Mouse (Mus musculus) MEL-GATA-1-ER (cell line): ENCODE data around the gene Pbdc1.
A peak's percentile ranks its signal among the peaks of the same experiment; 100 is the strongest.
"Not testable (repeated sequence)": the region's sequence is repeated elsewhere in the genome, so short reads cannot be mapped to it uniquely, and the experiment has no call there.

Experiments
- DNase-seq: peaks from one replicate; pipeline ENCODE4 v3.0.0-alpha.2; 2012; ENCODE audit warnings: low read depth; ENCODE audit errors: extremely low read depth

Gene Pbdc1

GRCm38 (mm10) chrX:105079615-105080092 is at the start of gene Pbdc1:
Gene Pbdc1 (plus strand): TSS chrX:105079756.
- peak; percentile 93 for DNase-seq

- peak; percentile 5 for DNase-seq
Measured at GRCm38 (mm10) chrX:105037666-105038065, 41.9 kb upstream of the Pbdc1 start.

DNA sequence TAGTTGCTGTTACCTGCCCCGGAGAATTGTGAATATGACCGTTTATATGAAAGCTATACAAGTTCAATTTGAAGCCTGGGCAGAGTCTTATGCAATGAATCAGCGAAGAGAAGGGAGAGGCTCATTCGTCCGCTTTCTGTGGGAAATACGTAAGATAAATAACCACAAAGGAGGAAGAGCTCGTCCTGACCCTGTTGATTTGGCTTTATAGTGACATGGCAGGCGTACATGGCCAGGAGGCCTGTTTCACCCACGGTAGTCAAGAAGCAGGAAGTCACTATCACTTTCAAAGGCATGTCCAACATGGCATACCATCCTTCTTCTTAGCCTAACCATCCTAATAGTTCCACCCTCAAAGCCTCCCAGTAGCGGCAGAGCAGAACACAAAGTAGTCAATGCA is 15.3 kb upstream of the Pbdc1 start:
- peak; percentile 70 for DNase-seq

- DNase-seq = peak; percentile 94
Measured at GRCm38 (mm10) chrX:105064801-105065200, 14.8 kb upstream of the Pbdc1 start.

DNA sequence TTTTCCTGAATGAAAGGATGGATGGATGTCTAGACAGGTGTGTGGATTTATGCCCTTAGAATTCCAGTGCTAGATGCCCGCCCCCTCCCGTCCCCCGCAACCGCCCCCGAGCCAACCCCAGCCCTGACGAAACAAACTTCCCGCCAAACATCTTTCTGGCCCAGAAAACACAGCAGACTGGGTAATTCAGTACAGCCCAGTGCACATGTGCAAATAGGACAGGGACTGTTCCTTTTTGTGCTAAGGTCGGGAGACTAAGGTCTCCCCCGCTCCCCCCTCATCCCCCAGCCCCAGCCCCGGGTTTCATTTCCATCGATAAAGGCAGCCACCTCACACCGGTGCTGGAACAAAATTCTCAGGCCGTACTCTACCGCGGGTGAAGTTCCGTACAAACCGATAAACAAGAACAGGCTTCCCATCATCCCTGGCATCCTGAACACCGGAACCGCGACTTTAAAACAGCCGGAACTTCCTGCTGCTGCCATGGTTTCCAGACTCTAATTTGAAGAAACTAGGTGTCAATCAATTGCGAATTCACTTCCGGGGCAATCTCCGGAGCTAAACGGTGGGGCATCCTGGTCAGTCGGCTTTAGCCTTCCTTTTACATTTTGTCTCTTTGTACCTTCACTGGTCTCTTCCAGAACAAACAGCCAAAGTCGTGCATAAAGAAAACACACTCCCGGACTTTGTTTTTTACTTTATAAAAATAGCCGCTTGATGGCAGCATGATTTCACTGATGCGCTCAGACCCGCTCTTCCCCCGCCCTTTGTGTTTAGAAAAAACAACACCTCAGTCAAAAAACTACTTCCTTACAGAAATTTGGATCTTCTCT is 9.7 kb upstream of the Pbdc1 start:
- DNase-seq = peak; percentile 94

DNA sequence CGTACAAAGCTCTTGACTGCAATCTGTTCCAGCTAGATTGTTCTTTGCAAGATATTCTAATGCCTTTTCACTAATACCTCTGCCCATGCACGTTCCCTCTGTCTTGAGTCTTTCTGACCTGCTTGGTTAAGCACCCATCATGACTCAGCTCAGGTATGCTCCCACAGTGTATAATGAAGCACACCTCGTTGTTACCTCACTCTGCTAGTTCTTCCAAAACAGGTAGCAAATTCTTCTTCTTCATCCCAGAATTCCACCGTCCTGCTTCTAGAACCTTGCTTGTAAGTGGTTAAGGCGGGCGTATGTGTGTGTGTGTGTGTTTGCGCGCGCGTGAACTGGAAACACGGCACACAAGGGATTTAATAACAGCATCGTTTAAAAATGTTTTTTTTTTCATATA is 405 bp upstream of the Pbdc1 start:
- peak; percentile 25 for DNase-seq

DNA sequence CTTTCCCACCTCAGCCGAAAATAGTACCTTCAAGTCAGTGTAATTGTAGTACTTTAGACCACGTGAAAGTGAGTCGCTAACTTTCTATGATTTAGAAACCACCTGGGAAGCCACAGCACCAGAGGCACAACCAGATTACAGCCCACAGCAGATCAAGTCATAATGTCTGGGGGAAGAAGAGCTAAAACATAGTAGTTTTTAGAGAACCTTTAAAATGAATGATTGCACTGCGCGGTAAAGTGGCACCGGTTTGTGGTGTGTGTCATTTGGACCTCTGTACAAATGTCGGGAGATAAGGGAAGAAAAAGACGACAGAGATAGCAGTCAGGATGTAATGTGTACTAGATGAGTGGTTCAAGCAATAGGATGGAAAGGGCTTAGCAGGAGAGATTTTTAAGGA is 540 bp downstream of the Pbdc1 start:
- DNase-seq = no peak

GRCm38 (mm10) chrX:105083013-105083412 is 3.5 kb downstream of the Pbdc1 start:
- peak; percentile 65 for DNase-seq

DNA sequence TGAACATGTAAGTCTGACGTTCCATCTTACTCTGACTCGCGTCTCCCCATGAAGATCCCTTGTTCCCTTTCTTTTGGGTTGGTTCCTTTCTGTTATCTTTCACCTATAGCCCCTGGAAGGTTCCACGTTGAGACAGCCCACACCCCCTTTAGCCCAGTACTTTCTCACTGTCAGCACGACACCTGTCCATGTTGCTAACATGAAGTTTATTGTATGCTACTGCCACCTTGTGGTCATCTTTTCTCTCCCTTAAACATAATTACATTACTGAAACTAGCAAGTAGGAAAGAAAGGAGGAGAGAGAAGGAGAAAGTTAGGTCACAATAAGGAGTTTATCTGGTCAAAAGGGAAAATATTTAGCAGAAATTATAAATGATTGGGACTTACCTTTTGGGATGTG is 24.6 kb downstream of the Pbdc1 start:
- DNase-seq = peak; percentile 32

GRCm38 (mm10) chrX:105114994-105115393 is 35.4 kb downstream of the Pbdc1 start:
- DNase-seq = no peak

DNA sequence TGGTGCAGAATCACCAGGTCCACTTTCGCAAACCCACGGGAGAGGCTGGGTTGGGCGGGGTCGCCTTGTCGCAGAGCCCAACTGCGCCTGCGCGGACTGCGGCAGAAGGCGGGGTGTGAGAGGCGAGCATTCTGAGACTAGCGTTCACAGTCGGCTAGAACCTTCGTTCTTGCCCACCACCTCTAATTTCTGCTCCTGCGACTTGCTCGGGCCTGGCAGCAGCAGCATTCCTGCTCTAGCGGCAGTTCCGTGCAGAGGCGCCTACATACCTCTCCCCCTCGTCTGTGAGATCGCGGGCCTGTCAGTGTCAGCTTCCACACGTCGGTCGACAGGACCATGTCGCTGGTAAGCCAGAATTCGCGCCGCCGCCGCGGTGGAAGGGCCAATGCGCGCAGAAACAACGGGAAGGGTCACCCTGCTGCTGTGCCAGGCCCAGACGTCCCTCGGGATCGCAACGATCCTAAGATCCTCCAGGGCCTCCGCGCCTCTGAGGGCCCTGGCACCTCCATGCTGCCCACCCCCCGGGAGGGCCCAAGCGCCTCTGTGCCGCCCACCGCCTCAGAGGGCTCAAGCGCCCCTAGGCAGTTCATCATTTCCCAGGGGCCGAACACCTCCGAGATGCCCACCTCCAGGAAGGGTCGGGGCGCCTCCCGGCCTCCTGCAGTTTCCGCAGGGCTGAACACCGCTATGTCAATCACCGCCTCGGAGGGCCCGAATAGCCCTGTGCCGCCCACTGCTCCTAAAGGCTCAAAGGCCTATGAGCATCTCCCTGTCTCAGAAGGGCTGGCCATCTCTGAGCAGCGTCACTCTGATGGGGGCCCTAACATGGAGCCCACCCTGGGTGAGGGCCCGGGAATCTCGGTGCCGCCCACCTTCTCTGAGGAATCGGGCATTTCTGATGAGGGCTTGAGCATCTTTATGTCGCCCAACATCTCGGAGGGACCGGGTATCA is 41.0 kb downstream of the Pbdc1 start, which contains the start of gene Magee1:
TSS of gene Magee1 (plus strand) at position 104 of the 952 bp plus-strand sequence.
- DNase-seq = no peak

GRCm38 (mm10) chrX:105121227-105121865 is 41.8 kb downstream of the Pbdc1 start:
- DNase-seq = no peak

- no peak for DNase-seq
Measured at GRCm38 (mm10) chrX:105124903-105125302, 45.3 kb downstream of the Pbdc1 start.

- no peak for DNase-seq
Measured at GRCm38 (mm10) chrX:105151872-105152461, 72.4 kb downstream of the Pbdc1 start.

- DNase-seq = not testable (repeated sequence)
Measured at GRCm38 (mm10) chrX:105165007-105165406, 85.5 kb downstream of the Pbdc1 start.
